Comparison of ENCODE assay signal across 25 mouse cellular contexts in the genomic region with DNA sequence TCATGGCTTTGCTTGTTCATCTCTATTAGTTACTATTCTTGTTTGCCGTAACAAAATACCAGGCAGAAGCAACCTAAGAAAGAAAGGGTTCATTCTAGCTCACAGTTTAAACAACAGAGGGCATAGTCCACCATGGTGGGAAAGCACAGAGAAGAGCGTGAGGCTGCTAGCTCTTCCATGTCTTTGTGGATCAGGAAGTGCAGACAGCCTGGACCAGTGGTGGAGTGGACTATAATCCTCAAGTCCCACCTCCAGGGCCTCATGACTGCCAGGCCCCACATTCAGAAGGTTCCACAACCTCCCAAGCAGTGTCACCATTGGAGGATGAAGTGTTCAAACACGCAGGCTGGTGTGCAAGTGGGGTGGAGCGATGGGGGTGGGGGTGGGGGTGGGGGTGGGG. TPM values are rescaled to one million over a fixed set of nuclear protein-coding genes. Genes with fewer than 3 reads are reported as not detected.
DNase-seq lines count a peak whose midpoint lies in the region; ATAC-seq lines count a peak whose summit lies in the region.
"Had no signal": no experiment of that assay in that cellular context is flagged by ENCODE, and none has a peak within 500 bp of the region (broad histone marks: within the 10 kb centered on the region; RNA-seq: fewer than 3 reads in every experiment).

No protein-coding gene starts in this region.

- no peak overlapping the region for H3K4me2 ChIP-seq in hindbrain, embryonic 11.5 days (replicated peaks; ENCODE audit: low read depth, low read length)
- no peak overlapping the region for H3K4me2 ChIP-seq in intestine, embryonic 15.5 days (replicated peaks)
- H3K4me2 ChIP-seq: forebrain, embryonic 15.5 days; kidney, embryonic 15.5 days; limb, embryonic 13.5 days; liver, embryonic 12.5 days; midbrain, embryonic 13.5 days; neural tube, embryonic 15.5 days had no signal

- H3K27me3 ChIP-seq in heart, embryonic 10.5 days (ENCODE audit: insufficient read depth, poor library complexity, severe bottlenecking) = no peaks in the 10 kb centered on the region
- H3K27me3 ChIP-seq in hindbrain, embryonic 10.5 days (ENCODE audit: insufficient read depth, poor library complexity, severe bottlenecking) = no peaks in the 10 kb centered on the region; the same call in 1 of the 2 replicates
- no peaks in the 10 kb centered on the region for H3K27me3 ChIP-seq in hindbrain, embryonic 11.5 days (ENCODE audit: control insufficient read depth, insufficient read depth, low read length)
- no peaks in the 10 kb centered on the region for H3K27me3 ChIP-seq in intestine, embryonic 15.5 days (replicated peaks)
- H3K27me3 ChIP-seq: forebrain, embryonic 15.5 days; kidney, embryonic 15.5 days; limb, embryonic 13.5 days; midbrain, embryonic 13.5 days; neural tube, embryonic 15.5 days had no signal

- H3K9me3 ChIP-seq in heart, embryonic 10.5 days = no peaks in the 10 kb centered on the region
- no peaks in the 10 kb centered on the region for H3K9me3 ChIP-seq in hindbrain, embryonic 10.5 days
- H3K9me3 ChIP-seq in hindbrain, embryonic 11.5 days (ENCODE audit: control insufficient read depth, low read length) = no peaks in the 10 kb centered on the region
- no peaks in the 10 kb centered on the region for H3K9me3 ChIP-seq in intestine, embryonic 15.5 days
- H3K9me3 ChIP-seq: forebrain, embryonic 15.5 days; kidney, embryonic 15.5 days; limb, embryonic 13.5 days; liver, embryonic 12.5 days; midbrain, embryonic 13.5 days; neural tube, embryonic 15.5 days had no signal

- 86% methylated on average over 4 of the region's 4 CpGs for WGBS in heart, embryonic 10.5 days
- 90% methylated on average over 4 of the region's 4 CpGs for WGBS in hindbrain, embryonic 10.5 days
- WGBS in hindbrain, embryonic 11.5 days = 93% methylated on average over 4 of the region's 4 CpGs
- 75% methylated on average over 4 of the region's 4 CpGs for WGBS in intestine, embryonic 15.5 days

- peaks cover 52% of the 10 kb centered on the region for H3K36me3 ChIP-seq in heart, embryonic 10.5 days
- H3K36me3 ChIP-seq in hindbrain, embryonic 10.5 days = no peaks in the 10 kb centered on the region
- H3K36me3 ChIP-seq in hindbrain, embryonic 11.5 days (ENCODE audit: control insufficient read depth, insufficient read depth, low read length) = no peaks in the 10 kb centered on the region
- no peaks in the 10 kb centered on the region for H3K36me3 ChIP-seq in intestine, embryonic 15.5 days
- H3K36me3 ChIP-seq: forebrain, embryonic 15.5 days; kidney, embryonic 15.5 days; limb, embryonic 13.5 days; liver, embryonic 12.5 days; midbrain, embryonic 13.5 days; neural tube, embryonic 15.5 days had no signal

- 0 out of 2 replicates have a peak overlapping the region, but pooled peaks have one; percentile 49 for H3K27ac ChIP-seq in heart, embryonic 10.5 days
- H3K27ac ChIP-seq in hindbrain, embryonic 10.5 days = peak overlapping the region; percentile 77
- no peak overlapping the region for H3K27ac ChIP-seq in hindbrain, embryonic 11.5 days (ENCODE audit: low read depth, low read length)
- no peak overlapping the region for H3K27ac ChIP-seq in intestine, embryonic 15.5 days
- H3K27ac ChIP-seq: forebrain, embryonic 15.5 days; kidney, embryonic 15.5 days; limb, embryonic 13.5 days; liver, embryonic 12.5 days; midbrain, embryonic 13.5 days; neural tube, embryonic 15.5 days had no signal

- no peak overlapping the region for H3K9ac ChIP-seq in hindbrain, embryonic 11.5 days (ENCODE audit: low read depth, low read length)
- H3K9ac ChIP-seq in intestine, embryonic 15.5 days = no peak overlapping the region
- H3K9ac ChIP-seq: forebrain, embryonic 15.5 days; kidney, embryonic 15.5 days; limb, embryonic 13.5 days; liver, embryonic 12.5 days; midbrain, embryonic 13.5 days; neural tube, embryonic 15.5 days had no signal

- intact Hi-C loops in heart, postnatal 36 days (cut with DNase I) = no loop called here

- DNase-seq in heart, embryonic 10.5 days (ENCODE audit: low spot score) = no peak
- DNase-seq in heart, postnatal 36 days = no peak
- DNase-seq in hindbrain, embryonic 10.5 days (ENCODE audit: low spot score) = no peak
- DNase-seq in hindbrain, embryonic 11.5 days (ENCODE audit: low spot score) = no peak
- DNase-seq in yolk sac, embryonic 10.5 days (ENCODE audit: low spot score) = peak; percentile 43
- no peak for DNase-seq in lung, postnatal 14 days
- DNase-seq: adrenal gland, postnatal 14 days; cerebellum, adult 2 months; cerebellum, postnatal 36 days; embryo, embryonic 11 days; gastrocnemius, postnatal 14 days; kidney, adult 11 months; kidney, postnatal 36 days; layer of hippocampus, postnatal 36 days; lung, adult 18-20 months; lung, postnatal 10 days had no signal

- no peak for ATAC-seq in hindbrain, embryonic 11.5 days (ENCODE audit: low FRiP score)
- ATAC-seq in intestine, embryonic 15.5 days = peak; percentile 53; the same call in 1 of the 2 replicates
- ATAC-seq: CD4-positive, CD25-positive, alpha-beta regulatory T cell, adult 4 months; forebrain, embryonic 15.5 days; liver, embryonic 12.5 days had no signal

- H3K4me3 ChIP-seq in heart, embryonic 10.5 days = no peak overlapping the region
- H3K4me3 ChIP-seq in hindbrain, embryonic 10.5 days = no peak overlapping the region
- H3K4me3 ChIP-seq in hindbrain, embryonic 11.5 days (ENCODE audit: low read depth, low read length) = no peak overlapping the region
- no peak overlapping the region for H3K4me3 ChIP-seq in intestine, embryonic 15.5 days (replicated peaks)
- H3K4me3 ChIP-seq: forebrain, embryonic 15.5 days; kidney, embryonic 15.5 days; limb, embryonic 13.5 days; liver, embryonic 12.5 days; midbrain, embryonic 13.5 days; neural tube, embryonic 15.5 days had no signal

- peaks cover 61% of the 10 kb centered on the region for H3K4me1 ChIP-seq in heart, embryonic 10.5 days
- H3K4me1 ChIP-seq in hindbrain, embryonic 10.5 days (replicated peaks) = peaks cover 38% of the 10 kb centered on the region
- H3K4me1 ChIP-seq in hindbrain, embryonic 11.5 days (replicated peaks; ENCODE audit: control insufficient read depth, insufficient read depth, low read length) = peaks cover 6% of the 10 kb centered on the region; the same call in 1 of the 2 replicates
- H3K4me1 ChIP-seq in intestine, embryonic 15.5 days (replicated peaks) = peaks cover 10% of the 10 kb centered on the region; the same call in 1 of the 2 replicates

RNA-seq across cellular contexts. Expression of a gene that starts 17.0 kb away (rescaled TPM):
- 2,168 and 3,634 TPM in 2 replicates for polyA plus RNA-seq in heart, embryonic 10.5 days (2016; fragmentation: Nextera tagmentation; extraction: Ambion mirVana)
- total RNA-seq in heart, postnatal 36 days (2021) = 1,000 to 10,000 TPM; 8,733 to 8,759 TPM
- 0.35 and 2.9 TPM in 2 replicates for polyA plus RNA-seq in hindbrain, embryonic 10.5 days (2016; fragmentation: Nextera tagmentation; extraction: Ambion mirVana)
- polyA plus RNA-seq in hindbrain, embryonic 11.5 days (2014; fragmentation: Nextera tagmentation; extraction: Ambion mirVana) = 2.0 and 3.3 TPM in 2 replicates
- 16.4 and 17.4 TPM in 2 replicates for polyA plus RNA-seq in intestine, embryonic 15.5 days (2015; fragmentation: Nextera tagmentation; extraction: Ambion mirVana)
- total RNA-seq: megakaryocyte, adult 5-6 weeks had no signal

RNA-seq across cellular contexts. Expression of a gene that starts 34.8 kb away (rescaled TPM):
- 3.3 and 6.8 TPM in 2 replicates for polyA plus RNA-seq in heart, embryonic 10.5 days (2016; fragmentation: Nextera tagmentation; extraction: Ambion mirVana)
- 1 to 10 TPM; 5.6 to 8.2 TPM for total RNA-seq in heart, postnatal 36 days (2021)
- polyA plus RNA-seq in hindbrain, embryonic 10.5 days (2016; fragmentation: Nextera tagmentation; extraction: Ambion mirVana) = 1.0 and 3.9 TPM in 2 replicates
- polyA plus RNA-seq in hindbrain, embryonic 11.5 days (2014; fragmentation: Nextera tagmentation; extraction: Ambion mirVana) = 0.96 and 1.3 TPM in 2 replicates
- polyA plus RNA-seq in intestine, embryonic 15.5 days (2015; fragmentation: Nextera tagmentation; extraction: Ambion mirVana) = 179 and 196 TPM in 2 replicates
- total RNA-seq: adrenal gland, postnatal 14 days; megakaryocyte, adult 5-6 weeks had no signal

Comparison
In these comparisons a context has a peak if more than half of its experiments do, and no peak if none do; other contexts are left out.
1. H3K27ac ChIP-seq: peak in heart, embryonic 10.5 days (single experiment) and hindbrain, embryonic 10.5 days (single experiment); none in hindbrain, embryonic 11.5 days (single experiment) and intestine, embryonic 15.5 days (single experiment).
2. RNA of a gene that starts 17.0 kb away (polyA plus RNA-seq): 2,168 to 3,634 TPM in heart, embryonic 10.5 days; 16.4 to 17.4 TPM in intestine, embryonic 15.5 days, 2.0 to 3.3 TPM in hindbrain, embryonic 11.5 days and 0.35 to 2.9 TPM in hindbrain, embryonic 10.5 days; every median in the first group is over 100 times any median in the second.
3. RNA of a gene that starts 34.8 kb away (polyA plus RNA-seq): 179 to 196 TPM in intestine, embryonic 15.5 days; 3.3 to 6.8 TPM in heart, embryonic 10.5 days, 0.96 to 1.3 TPM in hindbrain, embryonic 11.5 days and 1.0 to 3.9 TPM in hindbrain, embryonic 10.5 days; every median in the first group is over 10 times any median in the second.